Mouse (Mus musculus) ovary, postnatal 10 days (tissue): ENCODE data around the gene Psma3.
A peak's percentile ranks its signal among the peaks of the same experiment; 100 is the strongest.

Experiments used
- DNase-seq: peaks from one replicate; pipeline ENCODE4 v3.0.0; 2022; ENCODE audit warnings: low spot score

Gene Psma3

DNA sequence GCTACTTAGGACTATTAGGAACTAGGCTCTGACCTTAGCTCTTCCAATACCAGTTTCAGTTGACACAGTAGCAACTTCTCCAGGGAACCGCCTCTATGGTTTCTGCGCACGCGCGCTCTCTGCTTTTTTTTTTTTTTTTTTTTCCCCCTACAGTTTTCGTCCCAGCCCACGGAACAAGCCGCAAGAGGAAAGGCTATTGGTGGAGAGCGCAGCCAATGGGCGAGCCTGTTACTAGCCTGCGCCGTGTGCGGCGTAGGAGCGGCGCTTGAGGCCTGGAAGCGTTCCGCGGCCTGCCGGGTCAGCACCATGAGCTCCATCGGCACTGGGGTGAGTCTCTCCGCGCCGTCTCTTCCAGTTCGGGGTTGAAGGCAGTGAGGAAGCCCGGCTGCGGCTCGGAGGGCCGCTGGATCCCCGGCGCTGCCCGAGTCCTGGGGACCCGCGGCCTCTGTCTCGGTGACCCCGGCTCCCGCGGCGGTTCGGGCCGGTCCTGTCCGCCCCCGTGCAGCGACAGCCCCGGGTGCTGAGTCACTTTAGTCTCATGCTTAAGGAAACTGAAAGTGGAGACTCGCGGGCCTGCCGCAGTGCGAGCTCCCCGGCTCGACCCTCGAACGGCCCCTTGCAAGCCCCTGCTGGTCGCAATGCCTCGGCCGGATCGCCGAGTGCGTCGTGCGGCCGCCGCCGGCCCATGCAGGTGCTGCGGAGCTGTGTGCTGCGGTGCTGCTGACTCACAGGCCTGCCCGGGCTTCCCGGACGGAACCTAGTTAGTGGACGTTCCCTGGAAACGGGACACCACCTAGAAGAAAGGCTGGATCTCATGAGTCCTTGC, at the start of gene Psma3:
Psma3 (plus strand) TSS at position 181 of the 826 bp plus-strand sequence.
- DNase-seq: peak; percentile 65

GRCm38 (mm10) chr12:70929781-70930180, 44.6 kb upstream of the Psma3 start:
- DNase-seq: no peak

DNA sequence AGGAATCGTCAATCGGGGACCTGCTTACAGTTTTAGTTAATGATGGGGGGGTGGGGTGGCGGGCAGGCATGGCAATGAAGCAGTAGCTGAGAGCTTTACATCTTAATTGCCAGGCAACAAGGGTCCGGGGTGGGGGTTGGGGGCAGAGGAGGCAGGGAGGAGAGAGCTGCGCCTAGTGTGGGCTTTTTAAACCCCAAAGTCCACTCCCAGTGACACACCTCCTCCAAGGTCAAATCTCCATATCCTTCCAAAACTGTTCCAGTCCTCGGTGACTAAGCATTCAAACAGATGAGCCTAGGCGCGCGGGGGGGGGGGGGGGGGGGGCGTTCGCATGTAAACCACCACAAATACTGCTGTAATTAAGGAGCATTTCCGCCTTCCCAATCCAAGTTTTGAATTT, 37.3 kb upstream of the Psma3 start:
- DNase-seq: no peak

DNA sequence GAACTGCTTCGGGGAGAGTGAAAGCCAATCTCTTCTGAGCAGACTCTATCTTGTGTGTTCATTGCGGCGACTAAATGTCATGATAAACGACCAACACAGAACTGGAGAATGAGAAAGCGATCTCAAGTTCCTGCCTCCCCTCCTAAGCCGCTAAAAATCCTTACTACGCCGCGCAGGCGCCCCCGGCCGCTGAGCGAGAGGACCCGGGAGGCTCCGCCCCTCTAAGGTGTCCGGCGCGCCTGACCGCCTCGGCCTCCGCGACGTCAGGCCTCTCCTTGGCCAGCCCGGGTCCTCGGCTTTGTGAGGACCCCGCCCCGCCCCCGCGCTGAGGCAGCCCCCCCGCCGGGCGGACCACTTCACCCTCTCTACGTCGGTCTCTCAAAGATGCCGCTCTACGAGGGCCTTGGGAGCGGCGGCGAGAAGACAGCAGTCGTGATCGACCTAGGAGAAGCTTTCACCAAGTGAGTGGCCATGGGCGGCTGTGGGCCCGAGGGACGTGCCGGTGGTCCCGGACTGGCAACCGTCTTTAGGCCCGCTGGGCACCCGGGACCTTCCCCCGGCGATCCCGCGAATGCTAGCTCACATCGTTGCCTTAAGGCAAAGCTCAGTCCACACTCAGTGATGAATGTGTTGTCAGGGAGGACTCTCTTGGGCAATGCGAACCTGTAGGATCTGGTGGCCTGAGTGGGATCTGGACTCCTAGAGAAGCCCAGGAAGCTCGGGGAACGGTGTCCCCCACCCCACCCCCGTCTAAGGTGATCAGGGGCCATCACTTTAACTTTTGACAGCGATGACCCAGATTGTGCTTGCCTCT, 36.6 kb upstream of the Psma3 start, which contains the start of gene Actr10:
Actr10 (plus strand) TSS at position 287 of the 814 bp plus-strand sequence.
- DNase-seq: peak; percentile 97

DNA sequence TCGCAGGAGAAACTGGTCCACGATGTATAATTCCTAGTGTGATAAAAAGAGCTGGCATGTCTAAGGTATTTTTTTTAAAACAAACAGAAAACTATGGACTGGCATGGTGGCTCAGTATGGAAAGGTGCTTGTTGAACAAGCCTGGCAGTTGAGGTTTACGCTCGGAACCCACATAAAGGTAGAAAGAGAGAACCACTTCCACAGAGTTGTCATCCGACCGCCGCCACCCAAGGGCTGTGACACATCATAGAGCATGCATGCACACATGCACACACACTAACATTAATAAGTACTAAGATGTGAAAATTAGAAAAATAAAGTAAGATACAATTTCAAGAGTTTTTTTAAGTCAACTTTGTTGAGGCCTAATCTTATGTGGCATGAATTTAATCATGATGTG, 33.6 kb upstream of the Psma3 start:
- DNase-seq: no peak

- DNase-seq: no peak
Observed at GRCm38 (mm10) chr12:70944181-70944580, 30.2 kb upstream of the Psma3 start.

GRCm38 (mm10) chr12:70946585-70947256, 27.7 kb upstream of the Psma3 start:
- DNase-seq: no peak

DNA sequence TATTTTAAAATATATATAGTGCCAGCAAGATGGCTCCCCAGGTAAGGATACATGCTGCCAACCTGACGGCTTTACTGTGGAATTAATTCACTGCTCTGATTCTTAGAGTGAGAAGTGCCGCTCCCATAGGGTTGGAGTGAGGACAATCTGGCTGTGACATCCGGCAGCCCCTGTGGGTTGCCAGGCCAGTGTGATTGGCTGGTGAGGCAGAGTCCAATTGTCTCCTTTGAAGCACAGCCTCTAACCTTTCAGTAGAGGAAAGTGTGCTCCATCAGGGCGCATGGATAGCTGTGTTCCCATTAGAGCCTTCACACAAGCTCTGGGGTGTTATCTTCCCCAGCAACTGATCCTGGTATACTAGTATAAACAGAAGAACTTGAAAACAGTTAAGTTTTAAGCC, 15.8 kb upstream of the Psma3 start:
- DNase-seq: no peak

- no peak for DNase-seq
Observed at GRCm38 (mm10) chr12:70967581-70967980, 6.8 kb upstream of the Psma3 start.

DNA sequence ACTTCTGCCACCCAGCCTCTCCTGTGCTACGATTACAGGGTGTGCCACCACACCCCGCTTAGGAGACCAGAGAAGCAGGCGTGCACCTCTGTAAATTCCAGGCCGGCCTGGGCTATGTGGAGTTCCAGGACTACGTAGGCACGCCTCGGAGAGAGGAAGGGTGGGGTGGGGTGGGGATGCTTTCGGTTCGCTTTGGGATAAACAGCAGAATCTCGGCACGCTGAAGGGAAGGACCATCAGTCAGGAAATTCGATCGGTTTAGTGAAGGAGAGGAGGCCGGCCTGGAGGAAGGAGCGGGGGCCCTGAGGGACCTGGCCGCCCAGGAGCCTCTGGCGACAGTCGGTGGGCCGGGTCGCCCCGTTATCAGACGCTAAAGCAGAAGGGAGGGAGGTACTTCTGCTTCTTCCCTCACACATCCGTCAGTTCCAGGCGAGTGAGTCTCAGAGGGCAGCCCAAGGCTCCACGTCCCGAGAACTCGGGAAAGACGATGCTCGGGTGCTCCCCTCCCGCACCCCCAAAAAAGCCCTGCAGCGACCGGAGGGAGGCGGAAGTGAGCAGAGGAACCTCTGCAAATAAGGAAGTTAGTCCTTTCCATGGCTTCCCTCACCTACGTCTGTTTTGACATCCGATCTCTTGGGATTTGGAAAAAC, 6.2 kb upstream of the Psma3 start:
- DNase-seq: peak; percentile 74

- DNase-seq: peak; percentile 70
Observed at GRCm38 (mm10) chr12:70968791-70969307, 5.6 kb upstream of the Psma3 start.

DNA sequence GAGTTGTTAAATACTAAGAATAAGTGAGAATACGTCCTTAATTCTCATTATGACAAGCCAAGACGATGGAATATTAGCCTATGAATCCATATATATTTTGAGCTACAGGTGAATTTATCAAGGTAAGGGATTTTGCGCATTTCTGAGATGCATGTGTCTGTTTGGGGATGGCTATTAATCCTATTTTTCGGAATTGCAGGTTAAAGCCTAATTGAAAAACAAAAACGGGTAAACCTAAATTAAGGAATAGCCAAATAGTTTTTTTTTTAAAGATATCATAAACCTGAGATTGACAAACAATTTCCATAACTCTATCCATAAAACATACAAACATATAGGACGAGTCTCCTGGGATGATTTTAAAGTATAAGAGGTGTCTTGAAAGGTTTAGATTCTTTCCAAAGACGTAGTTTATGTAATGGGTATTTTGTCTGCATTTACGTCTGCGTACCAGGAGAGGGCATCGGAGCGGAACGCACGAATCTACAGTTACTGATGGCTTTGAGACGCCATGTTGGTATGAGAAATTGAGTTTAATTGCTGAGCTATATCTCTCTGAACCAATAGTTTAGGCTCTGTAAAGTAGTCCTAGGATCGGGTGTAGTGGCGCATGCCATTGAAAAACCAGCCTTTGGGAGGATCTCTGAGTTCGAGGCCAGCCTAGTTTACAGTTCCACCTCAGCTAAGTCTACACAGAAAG, 4.8 kb upstream of the Psma3 start:
- DNase-seq: no peak

DNA sequence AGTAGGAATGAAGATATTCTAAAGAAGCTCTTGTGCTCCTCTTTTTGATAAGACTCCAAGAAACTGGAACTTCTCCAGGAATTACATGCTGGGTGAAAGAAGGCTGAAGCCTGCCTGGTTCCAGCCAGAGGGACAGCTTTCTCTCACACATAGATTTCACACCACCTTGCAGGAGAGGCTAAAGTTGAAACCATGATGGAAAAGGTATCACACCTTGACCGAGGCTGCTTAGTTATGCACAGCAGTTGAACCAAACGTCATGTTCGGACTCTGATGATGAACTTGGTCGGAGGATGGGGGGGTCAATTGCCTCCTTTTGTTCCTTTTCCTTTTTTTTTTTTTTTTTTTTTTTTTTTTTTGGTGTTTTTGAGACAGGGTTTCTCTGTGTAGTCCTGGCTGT, 590 bp upstream of the Psma3 start:
- DNase-seq: no peak

DNA sequence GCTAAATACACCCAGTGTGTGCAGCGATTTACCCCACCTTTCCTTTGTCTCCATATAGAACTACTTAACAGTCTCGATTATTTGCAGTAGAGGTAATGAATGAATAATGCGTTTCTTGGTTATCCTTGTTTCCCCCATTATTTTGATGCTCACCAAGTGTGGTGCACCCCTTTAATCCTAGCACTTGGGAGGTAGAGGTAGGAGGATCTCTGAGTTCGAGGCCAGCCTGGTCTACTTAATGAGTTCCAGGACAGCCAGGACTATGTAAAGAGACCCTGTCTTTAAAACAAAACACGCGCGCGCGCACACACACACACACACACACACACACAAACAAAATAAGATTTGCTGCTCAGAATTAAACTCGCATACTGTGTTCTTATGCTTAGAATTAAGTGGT, 985 bp downstream of the Psma3 start:
- DNase-seq: no peak

DNA sequence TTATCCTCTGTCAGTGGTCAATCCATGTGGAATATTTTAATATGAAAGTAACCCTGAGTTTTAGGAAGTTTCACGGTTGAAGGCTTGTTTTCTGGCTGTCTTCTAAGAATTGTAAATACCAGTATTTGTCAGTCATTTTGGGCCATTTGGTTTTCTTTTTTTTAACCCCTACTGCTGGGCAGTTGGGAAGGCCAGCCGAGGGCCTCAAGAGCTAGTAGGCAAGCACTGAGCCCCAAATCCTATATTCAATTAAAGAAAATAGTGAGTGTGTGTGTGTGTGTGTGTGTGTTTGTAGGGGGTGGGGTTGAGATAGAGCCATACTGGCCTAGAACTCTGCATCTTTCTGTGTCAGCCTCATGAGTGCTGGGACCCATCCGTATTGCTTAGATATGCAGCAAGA, 1.5 kb downstream of the Psma3 start:
- DNase-seq: no peak

DNA sequence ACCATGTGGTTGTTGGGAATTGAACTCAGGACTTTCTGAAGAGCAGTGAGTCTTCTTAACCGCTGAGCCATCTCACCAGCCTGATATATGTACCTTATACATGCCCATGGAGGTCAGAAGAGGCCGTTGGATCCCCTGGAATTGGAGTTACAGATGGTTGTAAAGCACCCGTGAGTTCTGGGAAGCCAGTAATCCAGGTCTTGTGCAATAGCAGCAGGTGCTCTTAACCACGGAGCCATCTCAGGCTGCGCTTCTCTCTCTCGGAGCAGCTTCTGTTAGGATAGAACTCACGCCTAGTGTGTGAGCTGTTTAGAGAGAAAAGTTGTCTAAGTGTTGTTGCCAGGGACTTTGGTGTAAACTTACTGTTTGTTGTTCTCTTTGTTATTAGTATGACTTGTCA, 3.9 kb downstream of the Psma3 start:
- no peak for DNase-seq

GRCm38 (mm10) chr12:70984855-70985550, 10.6 kb downstream of the Psma3 start:
- DNase-seq: no peak

- DNase-seq: no peak
Observed at GRCm38 (mm10) chr12:70997225-70997624, 22.8 kb downstream of the Psma3 start.

GRCm38 (mm10) chr12:70999423-70999903, 25.0 kb downstream of the Psma3 start:
- no peak for DNase-seq

- no peak for DNase-seq
Observed at GRCm38 (mm10) chr12:71000344-71000743, 25.9 kb downstream of the Psma3 start.
